Mouse (Mus musculus): Measurements from ENCODE around the gene Trappc6b. TPM values are rescaled to one million over a fixed set of nuclear protein-coding genes. Genes with fewer than 3 reads are reported as not detected.
"Not testable (repeated sequence)": the region's sequence is repeated elsewhere in the genome, so short reads cannot be mapped to it uniquely, and the experiment has no call there.

The Trappc6b gene
- total RNA-seq, 2 experiments from 2014 or later, result 121 to 122 TPM

DNA sequence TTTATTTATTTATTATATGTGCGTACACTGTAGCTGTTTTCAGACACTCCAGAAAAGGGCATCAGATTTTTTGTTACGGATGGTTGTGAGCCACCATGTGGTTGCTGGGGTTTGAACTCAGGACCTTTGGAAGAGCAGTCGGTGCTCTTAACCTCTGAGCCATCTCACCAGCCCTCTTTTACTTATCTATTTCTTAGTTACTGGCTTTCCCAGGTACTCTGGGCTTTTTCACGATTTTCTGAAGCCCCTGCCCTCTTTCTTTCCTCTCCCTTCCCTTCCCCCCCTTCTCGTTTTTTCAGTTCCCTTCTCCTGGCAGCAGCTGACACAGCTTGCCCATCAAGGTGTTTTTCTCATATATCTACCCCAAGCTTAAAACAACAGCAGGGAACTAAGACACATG, 3.0 kb downstream of the Trappc6b start:
- DNase-seq (ENCODE audit: low spot score in 2 of 2); intact Hi-C loops (cut with DNase I): not testable (repeated sequence)

GRCm38 (mm10) chr12:59056222-59056621, 5.0 kb downstream of the Trappc6b start:
- intact Hi-C loops (cut with DNase I), result no loop called here
- DNase-seq (ENCODE audit: low spot score in 2 of 2), result no peak

DNA sequence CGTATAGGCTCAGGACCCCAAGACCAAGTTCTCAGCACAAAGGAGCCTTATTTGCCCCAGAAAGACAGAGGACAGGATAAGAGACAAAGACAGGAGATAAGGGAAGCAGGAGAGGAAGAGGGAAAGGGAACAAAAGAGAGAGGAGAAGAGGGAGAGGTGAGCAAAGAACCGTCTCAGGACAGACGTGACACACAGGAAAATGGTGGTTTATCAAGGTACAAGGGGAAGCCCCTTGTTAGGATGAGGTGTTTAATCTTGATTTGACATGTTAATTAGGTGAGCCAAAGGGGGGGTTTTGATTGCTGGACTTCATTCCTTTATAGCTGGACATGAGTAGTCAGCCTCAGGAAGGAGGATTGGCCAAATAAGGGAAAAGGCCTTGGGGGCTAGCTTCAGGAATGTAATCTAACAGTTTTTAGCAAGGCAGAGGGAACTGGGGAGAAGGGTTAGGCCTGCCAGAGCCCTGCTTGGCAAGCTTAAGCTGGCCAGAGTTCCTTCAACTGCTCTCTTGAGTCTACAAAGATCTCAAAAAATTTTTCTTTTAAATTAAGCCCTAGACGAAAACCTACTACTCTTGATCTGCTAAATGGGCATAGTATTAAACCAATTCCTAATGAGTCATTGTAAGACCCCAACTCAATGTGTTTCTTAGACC, 5.9 kb downstream of the Trappc6b start:
- intact Hi-C loops (cut with DNase I), result no loop called here
- no peak for DNase-seq (ENCODE audit: low spot score in 2 of 2)

- intact Hi-C loops (cut with DNase I), result no loop called here
- no peak for DNase-seq (ENCODE audit: low spot score in 2 of 2)
These were observed 7.3 kb downstream of the Trappc6b start for GRCm38 (mm10) chr12:59053976-59054375.

- DNase-seq (ENCODE audit: low spot score in 2 of 2), result no peak
- intact Hi-C loops (cut with DNase I), result no loop called here
These were observed 8.1 kb downstream of the Trappc6b start for GRCm38 (mm10) chr12:59053166-59053565.

DNA sequence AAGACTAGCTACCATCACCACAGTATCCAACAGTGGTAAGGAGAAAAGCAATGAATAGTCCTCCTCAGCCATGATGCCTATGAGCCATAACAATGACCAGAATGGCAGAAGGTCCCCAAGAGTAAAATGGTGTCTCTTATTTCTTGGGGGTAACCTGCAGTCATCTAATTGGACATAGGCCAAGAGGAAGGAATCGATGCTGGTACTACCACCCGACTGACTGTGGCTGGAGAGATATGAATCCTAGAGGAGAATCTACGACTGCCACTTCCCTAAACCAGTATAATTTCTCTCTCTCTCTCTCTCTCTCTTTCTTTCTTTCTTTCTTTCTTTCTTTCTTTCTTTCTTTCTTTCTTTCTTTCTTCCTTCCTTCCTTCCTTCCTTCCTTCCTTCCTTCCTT, 8.8 kb downstream of the Trappc6b start:
- intact Hi-C loops (cut with DNase I), result no loop called here
- DNase-seq (ENCODE audit: low spot score in 2 of 2), result no peak

- no peak for DNase-seq (ENCODE audit: low spot score in 2 of 2)
- intact Hi-C loops (cut with DNase I), result no loop called here
These were observed 20.4 kb downstream of the Trappc6b start for GRCm38 (mm10) chr12:59040851-59041250.

- intact Hi-C loops (cut with DNase I), result no loop called here
These were observed 21.1 kb downstream of the Trappc6b start for GRCm38 (mm10) chr12:59039971-59040844.

DNA sequence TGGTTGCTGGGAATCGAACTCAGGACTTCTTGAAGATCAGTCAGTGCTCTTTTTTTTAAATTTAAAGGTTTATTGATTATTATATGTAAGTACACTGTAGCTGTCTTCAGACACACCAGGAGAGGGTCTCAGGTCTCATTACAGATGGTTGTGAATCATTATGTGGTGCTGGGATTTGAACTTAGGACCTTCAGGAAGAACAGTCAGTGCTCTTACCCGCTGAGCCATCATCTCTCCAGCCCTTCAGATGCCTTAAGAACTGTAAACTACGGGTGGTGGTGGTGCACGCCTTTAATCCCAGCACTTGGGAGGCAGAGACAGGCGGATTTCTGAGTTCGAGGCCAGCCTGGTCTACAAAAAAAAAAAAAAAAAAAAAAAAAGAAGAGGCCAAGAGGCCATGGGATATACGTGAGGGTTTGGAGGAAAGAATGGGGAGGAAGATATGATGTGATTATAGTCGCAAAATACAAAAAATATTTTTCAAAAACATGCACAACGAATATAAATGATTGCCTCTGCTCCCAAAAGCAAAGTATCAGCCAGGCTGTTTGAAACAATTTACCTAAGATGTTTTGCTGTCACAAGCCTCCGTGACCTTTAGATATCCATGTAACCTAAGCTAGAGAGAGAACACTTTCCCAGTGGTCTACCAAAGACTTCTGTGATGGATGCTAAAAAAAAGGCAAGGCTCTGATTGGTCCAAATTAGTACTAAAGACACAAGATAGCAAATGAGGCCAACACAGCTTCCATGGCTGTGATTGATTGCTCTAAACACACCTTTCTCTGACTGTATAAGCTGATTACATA, 21.9 kb downstream of the Trappc6b start:
- DNase-seq (ENCODE audit: low spot score in 2 of 2), result no peak
- intact Hi-C loops (cut with DNase I), result no loop called here

More at GRCm38 (mm10) chr12:59039971-59040844, 21.1 kb downstream of the Trappc6b start:
- no peak for DNase-seq (ENCODE audit: low spot score in 2 of 2)

GRCm38 (mm10) chr12:59032101-59032500, 29.2 kb downstream of the Trappc6b start:
- intact Hi-C loops (cut with DNase I), result no loop called here
- no peak for DNase-seq (ENCODE audit: low spot score in 2 of 2)

- intact Hi-C loops (cut with DNase I), result no loop called here
- DNase-seq (ENCODE audit: low spot score in 2 of 2), result no peak
These were observed 40.0 kb downstream of the Trappc6b start for GRCm38 (mm10) chr12:59021306-59021705.

GRCm38 (mm10) chr12:59019891-59020290, 41.4 kb downstream of the Trappc6b start:
- no peak for DNase-seq (ENCODE audit: low spot score in 2 of 2)
- intact Hi-C loops (cut with DNase I), result no loop called here

DNA sequence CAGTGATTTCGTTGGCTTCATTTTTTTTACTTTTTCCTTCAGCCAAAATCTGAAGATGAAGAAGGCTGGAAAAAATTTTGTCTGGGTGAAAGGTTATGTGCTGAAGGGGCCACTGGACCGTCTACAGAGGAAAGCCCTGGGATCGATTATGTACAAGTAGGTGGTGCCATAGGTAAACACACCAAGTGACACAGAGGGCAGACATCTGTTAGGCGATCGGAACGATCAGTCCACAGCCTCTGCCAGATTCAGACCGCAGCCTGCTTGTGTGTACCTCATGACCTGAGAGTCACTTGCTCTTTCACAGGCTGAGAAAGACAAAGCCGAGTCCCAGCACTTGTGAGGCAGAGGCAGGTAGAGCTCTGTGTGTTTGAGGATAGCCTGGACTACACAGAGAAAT, 43.3 kb downstream of the Trappc6b start:
- no peak for DNase-seq (ENCODE audit: low spot score in 2 of 2)
- intact Hi-C loops (cut with DNase I), result no loop called here

DNA sequence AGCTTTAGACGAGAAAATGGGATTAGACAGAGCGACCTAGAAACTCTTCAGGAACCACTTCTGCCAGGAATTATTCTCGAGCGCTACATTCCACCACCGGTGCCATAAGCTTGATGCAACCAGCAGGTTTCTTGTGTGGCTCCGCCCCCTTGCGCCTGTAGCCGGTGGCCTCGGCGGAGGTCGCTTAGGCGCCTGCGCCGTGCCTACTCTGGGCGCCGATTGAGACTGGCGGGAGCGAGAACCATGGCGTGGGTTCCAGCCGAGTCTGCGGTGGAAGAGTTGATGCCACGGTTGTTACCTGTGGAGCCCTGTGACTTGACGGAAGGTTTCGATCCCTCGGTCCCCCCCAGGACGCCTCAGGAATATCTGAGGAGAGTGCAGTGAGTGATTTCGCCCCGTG, 48.0 kb downstream of the Trappc6b start, which contains the start of gene Gemin2:
TSS of gene Gemin2 (plus strand) at position 160 of the 400 bp plus-strand sequence.
- intact Hi-C loops (cut with DNase I), result loop anchor here (2.0 kb wide), 2 partner anchors 54 to 118 kb away; partner anchors contain the start of gene Pnn

GRCm38 (mm10) chr12:59012710-59013091, 48.6 kb downstream of the Trappc6b start:
- peak in 1 of 2 experiments; percentile 6 for DNase-seq (ENCODE audit: low spot score in 2 of 2)
- intact Hi-C loops (cut with DNase I), result loop anchor here (2.0 kb wide), 2 partner anchors 54 to 118 kb away; partner anchors contain the start of gene Pnn

More for the DNA sequence above, 48.0 kb downstream of the Trappc6b start, which contains the start of gene Gemin2:
- DNase-seq (ENCODE audit: low spot score in 2 of 2), result peak; percentile 89 to 94

DNA sequence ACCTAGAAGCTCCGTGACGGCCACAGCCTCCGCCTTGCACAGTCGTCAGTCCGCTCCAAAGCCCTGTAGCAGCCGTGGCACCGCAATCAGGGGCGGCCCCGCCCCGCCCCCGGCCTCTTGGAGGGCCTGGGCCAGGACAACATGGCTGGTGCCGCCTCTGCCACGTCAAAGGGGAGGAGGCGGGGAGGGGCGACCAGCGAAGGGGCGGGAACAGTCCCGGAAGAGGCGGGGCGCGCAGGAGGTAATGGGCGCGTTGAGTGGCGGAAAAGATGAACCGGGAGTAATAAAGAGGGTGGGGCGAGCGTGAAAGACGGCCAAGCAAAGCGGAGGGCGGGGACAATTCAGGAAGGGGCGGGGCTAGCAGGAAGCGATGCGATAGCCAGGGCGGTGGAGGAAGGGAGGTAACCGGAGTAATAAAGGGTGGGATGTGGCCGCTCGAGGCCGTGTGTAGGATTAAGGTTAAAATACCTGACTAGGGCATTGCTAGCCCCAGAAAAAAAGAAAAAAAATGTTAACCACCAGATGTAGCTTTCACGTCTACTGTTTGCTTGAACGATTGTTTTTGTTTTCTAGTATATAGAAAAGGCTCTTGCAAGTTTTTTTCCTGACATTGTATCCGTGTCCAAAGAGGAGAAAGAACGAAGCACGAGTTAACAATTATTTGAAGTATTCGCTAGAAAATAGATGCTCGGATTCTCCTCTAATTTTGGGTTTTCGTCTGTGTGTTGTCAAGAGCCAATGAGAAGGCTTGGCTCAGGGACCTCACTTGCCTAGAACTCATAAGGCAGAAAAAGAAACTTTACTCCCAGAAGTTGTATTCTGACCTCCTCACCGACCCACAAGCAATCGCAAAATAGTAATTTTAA, 49.2 kb downstream of the Trappc6b start, which contains the start of gene Sec23a:
TSS of gene Sec23a (minus strand) at position 174 of the 866 bp plus-strand sequence.
- DNase-seq (ENCODE audit: low spot score in 2 of 2), result peak; percentile 95 to 99
- intact Hi-C loops (cut with DNase I), result loop anchor here (2.0 kb wide), 2 partner anchors 55 to 119 kb away; partner anchors contain the start of gene Pnn

DNA sequence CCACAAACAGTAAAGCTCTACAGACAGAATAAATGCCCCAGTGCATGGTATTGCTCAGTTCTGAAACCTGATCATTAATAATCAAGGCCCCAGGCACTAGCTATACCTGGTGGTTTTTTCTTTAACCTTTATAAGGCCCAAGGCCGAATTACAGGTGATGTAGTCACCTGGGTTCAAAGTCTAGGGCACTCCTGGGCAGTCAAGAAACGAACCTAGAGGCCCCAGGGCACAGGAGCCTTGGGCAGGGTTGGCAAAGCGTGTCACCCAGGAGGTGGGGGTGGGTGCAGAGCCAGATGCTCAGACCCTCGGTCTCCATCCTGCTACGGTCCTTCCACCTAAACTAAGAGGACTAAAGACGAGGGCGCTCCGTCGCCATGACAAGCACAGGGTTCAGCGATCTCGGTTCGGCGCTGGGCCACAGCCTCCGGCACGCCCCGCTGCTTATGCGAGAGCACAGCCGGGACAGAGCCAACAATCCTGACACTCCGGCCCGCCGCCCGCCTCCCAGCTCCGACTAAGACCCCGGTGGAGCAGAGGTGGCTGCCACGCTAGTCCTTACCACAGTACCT, 49.9 kb downstream of the Trappc6b start:
- peak in 1 of 2 experiments; percentile 4 for DNase-seq (ENCODE audit: low spot score in 2 of 2)
- intact Hi-C loops (cut with DNase I), result no loop called here

DNA sequence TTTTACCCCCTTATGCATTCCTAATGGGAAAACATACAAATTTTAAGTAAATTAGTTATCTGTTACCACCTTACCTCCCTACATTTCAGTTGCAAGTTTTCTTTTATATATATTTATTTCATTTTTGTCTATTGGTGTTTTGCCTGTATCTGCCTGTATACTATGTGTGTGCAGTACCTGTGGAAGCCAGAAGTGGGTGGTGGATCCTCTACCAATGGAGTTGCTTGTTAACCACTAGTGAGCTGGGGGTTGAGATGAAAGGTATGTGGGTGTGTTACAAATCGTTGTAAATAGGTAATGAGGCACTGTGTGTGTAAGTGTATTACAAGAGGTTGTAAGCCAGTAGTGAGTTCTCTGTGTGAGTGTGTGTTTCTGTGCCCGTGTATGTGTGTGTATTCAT, 50.8 kb downstream of the Trappc6b start:
- DNase-seq (ENCODE audit: low spot score in 2 of 2), result no peak
- intact Hi-C loops (cut with DNase I), result no loop called here

Data from left cerebral cortex, postnatal 25 days (tissue).